Mouse (Mus musculus): ENCODE data around the gene Scamp4.

Gene Scamp4

GRCm38 (mm10) chr10:80656130-80656862 is 53.6 kb downstream of the Scamp4 start:
- DNase-seq, result peak; percentile 96 to 97

- DNase-seq, result no peak
Measured at GRCm38 (mm10) chr10:80656863-80657623, 54.4 kb downstream of the Scamp4 start, which contains the start of gene Btbd2. Gene Btbd2, minus strand, starts transcription at chr10:80657071.

DNA sequence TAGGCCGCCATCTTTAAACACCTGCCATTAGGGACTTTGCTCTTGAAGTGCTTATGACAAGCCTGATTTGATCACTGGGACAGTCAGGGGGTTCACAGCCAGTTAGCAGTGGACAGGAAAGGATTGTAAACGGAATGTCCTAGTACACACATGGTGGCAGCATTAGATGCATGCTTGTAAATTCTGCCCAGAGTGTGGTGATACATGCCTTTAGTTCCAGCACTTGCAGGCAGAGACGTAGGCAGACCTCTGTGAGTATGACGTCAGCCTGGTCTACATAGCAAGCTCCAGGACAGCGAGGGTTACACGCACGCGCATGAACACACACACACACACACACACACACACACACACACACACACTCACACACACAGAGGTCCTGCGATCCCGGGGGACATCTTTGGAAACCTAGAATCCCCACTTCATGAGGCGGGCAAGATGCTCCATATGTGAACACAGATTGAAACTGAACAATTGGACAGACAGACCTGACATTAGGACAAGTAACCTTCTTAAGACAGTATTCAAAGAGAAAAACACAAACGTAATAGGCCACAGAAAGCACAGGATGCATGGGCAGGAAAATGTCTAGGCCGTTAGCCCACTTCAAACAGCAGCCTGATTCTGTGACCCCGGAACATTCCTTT is 55.6 kb downstream of the Scamp4 start:
- no peak for DNase-seq

DNA sequence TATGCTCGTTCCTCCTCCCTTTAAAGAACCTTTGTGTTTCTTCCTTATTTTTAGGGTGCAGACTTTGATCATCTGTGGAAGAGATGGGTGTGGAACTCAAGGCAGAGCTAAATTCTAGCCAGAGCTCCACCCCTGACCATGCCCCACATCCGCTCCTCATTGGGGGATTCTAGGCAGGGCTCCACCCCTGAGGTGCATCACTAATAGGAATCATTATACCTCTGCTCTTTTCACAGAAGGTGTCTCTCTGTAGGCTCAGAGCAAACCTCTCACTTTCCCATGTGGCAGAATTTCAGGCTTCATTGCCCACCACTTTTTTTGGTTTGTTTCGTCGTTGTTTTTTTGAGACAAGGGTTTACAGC is 56.1 kb downstream of the Scamp4 start:
- no peak for DNase-seq

DNA sequence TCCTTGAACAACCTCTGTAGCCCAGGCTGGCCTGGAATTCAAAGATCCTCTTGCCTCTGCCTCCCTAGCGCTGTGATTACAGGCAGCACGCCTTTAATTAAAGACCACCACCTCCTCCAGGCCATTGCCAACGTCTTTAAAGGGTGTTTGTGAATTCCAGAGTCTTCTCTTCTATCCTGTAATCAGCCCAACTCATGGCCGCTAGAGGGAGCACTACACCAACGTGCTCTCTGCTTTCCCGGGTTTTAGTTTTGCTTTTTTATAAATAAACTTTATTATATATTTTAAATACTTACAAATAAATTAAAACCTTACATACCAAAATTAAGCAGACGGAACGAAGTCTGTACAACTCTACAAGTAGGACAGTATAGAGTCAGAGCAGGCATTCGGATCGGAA is 56.5 kb downstream of the Scamp4 start:
- peak in 1 of 2 experiments; percentile 82 for DNase-seq

- peak in 1 of 2 experiments; percentile 79 for DNase-seq
Measured at GRCm38 (mm10) chr10:80661149-80661548, 58.5 kb downstream of the Scamp4 start.

DNA sequence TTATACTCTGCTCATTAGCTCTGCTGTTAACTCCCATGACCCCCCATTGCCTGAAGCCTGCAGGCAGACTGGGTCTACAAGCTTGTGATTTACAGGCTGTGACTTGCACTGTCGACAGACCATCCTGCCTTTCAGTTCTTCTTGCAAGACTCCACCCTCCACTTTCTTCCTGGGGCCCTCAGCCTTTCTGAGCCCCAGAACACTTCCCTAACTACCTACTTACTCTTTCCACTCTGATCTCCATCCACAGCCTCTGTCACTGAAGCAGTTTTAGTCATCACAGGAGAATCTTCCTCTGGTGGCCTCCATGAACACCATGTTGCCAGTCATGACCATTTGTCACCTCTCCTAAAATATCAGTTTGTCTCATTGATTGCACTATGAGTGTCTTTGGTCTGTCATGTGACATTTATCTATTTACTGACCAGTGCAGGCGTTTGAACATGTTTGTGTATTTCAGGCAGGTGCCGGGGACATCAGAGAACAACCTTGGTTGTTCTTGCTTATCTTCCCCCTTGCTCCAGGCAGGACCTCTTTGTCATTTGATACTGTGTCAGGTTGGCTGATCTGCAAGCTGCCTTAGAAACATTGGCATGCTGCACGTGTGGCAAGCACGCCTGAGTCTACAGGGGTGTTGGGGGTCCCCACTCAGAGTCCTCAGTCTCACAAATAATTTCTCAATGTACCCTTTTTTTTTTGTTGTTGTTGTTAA is 61.0 kb downstream of the Scamp4 start:
- DNase-seq, result no peak

GRCm38 (mm10) chr10:80664197-80665015 is 61.7 kb downstream of the Scamp4 start:
- peak; percentile 89 to 96 for DNase-seq

GRCm38 (mm10) chr10:80665016-80665380 is 62.3 kb downstream of the Scamp4 start:
- DNase-seq, result peak; percentile 77 to 85

Data from lung, postnatal 4 days (tissue).